Mouse (Mus musculus): ENCODE data around the gene Vsnl1. TPM values are rescaled to one million over a fixed set of nuclear protein-coding genes. Genes with fewer than 3 reads are reported as not detected.

Gene Vsnl1
- polyA plus RNA-seq, 1 experiment from 2014 or later = 5.6 TPM

DNA sequence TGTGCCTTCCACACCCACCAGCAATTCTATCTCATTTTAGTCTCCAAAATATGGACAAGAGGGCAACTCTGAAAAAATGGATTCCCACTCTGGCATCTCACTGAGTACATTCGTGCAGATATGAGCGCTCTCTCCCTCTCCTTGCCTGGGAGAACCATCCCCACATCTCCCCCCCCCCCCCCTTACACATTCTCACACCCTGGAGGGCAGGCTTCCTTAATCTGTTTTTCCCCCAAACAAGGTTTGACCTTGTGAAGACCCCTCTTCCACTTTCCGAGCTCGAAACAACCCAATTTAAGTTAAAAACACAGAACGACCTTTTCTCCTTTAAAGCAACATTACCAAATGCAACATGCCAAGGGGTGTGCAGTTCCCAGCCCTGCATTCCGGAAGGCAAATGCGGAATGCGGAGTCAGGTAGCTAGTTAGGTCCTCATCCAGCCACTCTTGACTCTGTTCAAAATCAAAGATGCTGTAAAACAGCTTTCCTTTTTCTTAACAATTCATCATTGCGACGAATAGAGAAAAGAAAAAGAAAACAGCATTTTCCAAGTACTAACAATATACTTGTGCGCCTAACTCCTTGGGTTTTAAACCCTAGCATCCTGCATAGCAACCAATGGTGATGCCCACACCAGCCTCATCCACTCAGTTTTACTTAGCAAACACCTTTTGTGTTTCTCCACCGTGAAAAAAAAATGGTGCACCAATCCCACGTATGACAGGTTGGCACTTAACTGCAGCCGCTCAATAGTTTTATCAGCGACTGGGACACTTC, 979 bp downstream of the Vsnl1 start:
- 0 out of 2 replicates have a peak overlapping the region, but pooled peaks have one; percentile 53 for H3K9ac ChIP-seq (ENCODE audit: low read depth, low read length)
- no peak for DNase-seq (ENCODE audit: low spot score)

DNA sequence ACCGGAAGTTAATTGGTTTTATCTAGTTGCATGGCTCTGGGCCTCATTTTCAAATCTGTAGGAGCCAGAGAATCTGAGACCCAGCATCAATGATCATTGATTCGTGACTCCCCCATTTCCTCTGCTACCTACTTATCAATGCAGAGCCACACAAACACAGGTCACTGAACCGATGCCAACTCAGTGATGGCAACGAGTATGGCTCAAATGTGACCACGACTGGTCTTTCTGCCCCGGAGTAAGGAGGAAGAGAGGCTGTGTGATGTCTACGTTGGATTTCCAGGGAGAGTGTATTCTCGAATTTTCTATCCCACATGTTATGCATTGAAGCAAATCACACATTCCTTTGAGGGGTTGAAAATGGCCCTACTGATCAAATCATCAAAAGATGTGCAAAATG, 2.0 kb downstream of the Vsnl1 start:
- Histone ChIP-seq H3K4me2 (ENCODE audit: low read depth, low read length) (no peak overlapping the region), H3K4me1 (ENCODE audit: control insufficient read depth, insufficient read depth, low read length) (peaks cover 14% of the 10 kb centered on the region), H3K9ac (ENCODE audit: low read depth, low read length) (no peak overlapping the region), H3K27me3 (replicated peaks; ENCODE audit: control insufficient read depth, insufficient read depth, low read length) (peaks cover 8% of the 10 kb centered on the region), H3K4me3 (ENCODE audit: low read depth, low read length) (no peak overlapping the region), H3K9me3 (ENCODE audit: control insufficient read depth, low read length) (no peaks in the 10 kb centered on the region), H3K36me3 (ENCODE audit: control insufficient read depth, insufficient read depth, low read length) (no peaks in the 10 kb centered on the region), H3K27ac (replicated peaks; ENCODE audit: low read depth, low read length) (no peak overlapping the region)
- 77% methylated on average over 8 of the region's 8 CpGs for WGBS
- no peak for ATAC-seq (ENCODE audit: low read depth)
- DNase-seq (ENCODE audit: low spot score) = no peak

More for the DNA sequence above, 979 bp downstream of the Vsnl1 start:
- WGBS = 9% methylated on average over 15 of the region's 15 CpGs
- H3K27me3 ChIP-seq (replicated peaks; ENCODE audit: control insufficient read depth, insufficient read depth, low read length) = peaks cover 8% of the 10 kb centered on the region
- no peak for ATAC-seq (ENCODE audit: low read depth)
- H3K9me3 ChIP-seq (ENCODE audit: control insufficient read depth, low read length) = no peaks in the 10 kb centered on the region
- H3K4me1 ChIP-seq (ENCODE audit: control insufficient read depth, insufficient read depth, low read length) = peaks cover 14% of the 10 kb centered on the region
- H3K4me3 ChIP-seq (ENCODE audit: low read depth, low read length) = peak overlapping the region; percentile 45
- no peaks in the 10 kb centered on the region for H3K36me3 ChIP-seq (ENCODE audit: control insufficient read depth, insufficient read depth, low read length)
- no peak overlapping the region for H3K27ac ChIP-seq (replicated peaks; ENCODE audit: low read depth, low read length)
- peak overlapping the region; percentile 87 for H3K4me2 ChIP-seq (ENCODE audit: low read depth, low read length)

DNA sequence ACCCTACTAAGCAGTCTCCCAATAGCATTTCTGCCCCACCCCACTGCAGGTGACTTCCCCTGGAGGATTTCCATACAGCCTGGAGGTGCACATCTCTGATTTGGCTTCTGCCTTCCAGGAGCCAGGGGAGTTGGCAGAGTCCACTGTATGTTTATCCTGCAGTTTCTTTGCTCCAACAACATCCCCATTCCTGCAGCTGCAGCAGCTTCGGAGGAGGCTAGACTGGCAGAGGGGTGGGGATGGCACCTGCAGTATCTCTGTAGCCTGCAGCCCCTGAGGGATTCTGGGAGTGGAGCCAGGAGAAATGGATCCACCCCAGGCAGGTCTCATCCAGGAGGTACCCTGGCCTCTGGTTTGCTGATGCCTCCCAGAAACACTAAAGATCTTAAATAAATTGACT, 2.7 kb downstream of the Vsnl1 start:
- Histone ChIP-seq H3K27me3 (replicated peaks; ENCODE audit: control insufficient read depth, insufficient read depth, low read length) (peaks cover 8% of the 10 kb centered on the region), H3K27ac (replicated peaks; ENCODE audit: low read depth, low read length) (no peak overlapping the region), H3K9ac (ENCODE audit: low read depth, low read length) (no peak overlapping the region), H3K4me2 (ENCODE audit: low read depth, low read length) (no peak overlapping the region), H3K4me1 (ENCODE audit: control insufficient read depth, insufficient read depth, low read length) (peaks cover 14% of the 10 kb centered on the region), H3K9me3 (ENCODE audit: control insufficient read depth, low read length) (no peaks in the 10 kb centered on the region), H3K36me3 (ENCODE audit: control insufficient read depth, insufficient read depth, low read length) (no peaks in the 10 kb centered on the region), H3K4me3 (ENCODE audit: low read depth, low read length) (no peak overlapping the region)
- 42% methylated on average over 1 of the region's 1 CpGs for WGBS
- no peak for ATAC-seq (ENCODE audit: low read depth)
- DNase-seq (ENCODE audit: low spot score) = no peak

GRCm38 (mm10) chr12:11433126-11433525, 3.3 kb downstream of the Vsnl1 start:
- 97% methylated on average over 1 of the region's 1 CpGs for WGBS
- no peaks in the 10 kb centered on the region for H3K9me3 ChIP-seq (ENCODE audit: control insufficient read depth, low read length)

DNA sequence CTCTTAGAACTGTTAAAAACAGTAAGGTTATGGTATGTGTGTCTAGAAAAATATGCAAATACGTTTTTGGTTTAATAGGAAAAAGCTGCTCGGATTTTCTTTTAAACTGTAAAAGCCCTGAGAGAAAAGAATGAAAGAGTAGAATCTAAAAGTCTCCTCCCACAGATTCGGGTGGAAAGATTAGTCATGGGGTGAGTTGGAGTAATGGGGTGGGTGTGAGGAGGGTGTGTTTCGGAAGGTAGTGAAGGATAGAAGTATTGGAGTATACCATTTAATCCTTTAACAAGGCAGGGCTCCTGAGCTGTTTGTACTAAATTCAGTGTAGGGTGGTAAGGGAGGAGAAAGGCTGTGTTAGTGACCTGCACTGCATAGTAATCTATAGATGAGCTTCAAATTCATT, 9.0 kb downstream of the Vsnl1 start:
- Histone ChIP-seq H3K4me1 (ENCODE audit: control insufficient read depth, insufficient read depth, low read length) (no peaks in the 10 kb centered on the region), H3K4me3 (ENCODE audit: low read depth, low read length) (no peak overlapping the region), H3K9me3 (ENCODE audit: control insufficient read depth, low read length) (no peaks in the 10 kb centered on the region), H3K36me3 (ENCODE audit: control insufficient read depth, insufficient read depth, low read length) (no peaks in the 10 kb centered on the region), H3K9ac (ENCODE audit: low read depth, low read length) (no peak overlapping the region), H3K27me3 (replicated peaks; ENCODE audit: control insufficient read depth, insufficient read depth, low read length) (no peaks in the 10 kb centered on the region), H3K4me2 (ENCODE audit: low read depth, low read length) (no peak overlapping the region), H3K27ac (replicated peaks; ENCODE audit: low read depth, low read length) (no peak overlapping the region)
- ATAC-seq (ENCODE audit: low read depth) (no peak), DNase-seq (ENCODE audit: low spot score) (no peak)
- 43% methylated on average over 4 of the region's 4 CpGs for WGBS

More at GRCm38 (mm10) chr12:11433126-11433525, 3.3 kb downstream of the Vsnl1 start:
- ATAC-seq (ENCODE audit: low read depth) = no peak
- no peak for DNase-seq (ENCODE audit: low spot score)
- no peak overlapping the region for H3K27ac ChIP-seq (replicated peaks; ENCODE audit: low read depth, low read length)
- H3K4me1 ChIP-seq (ENCODE audit: control insufficient read depth, insufficient read depth, low read length) = peaks cover 12% of the 10 kb centered on the region
- peaks cover 6% of the 10 kb centered on the region for H3K27me3 ChIP-seq (replicated peaks; ENCODE audit: control insufficient read depth, insufficient read depth, low read length)
- no peak overlapping the region for H3K4me3 ChIP-seq (ENCODE audit: low read depth, low read length)
- no peak overlapping the region for H3K4me2 ChIP-seq (ENCODE audit: low read depth, low read length)
- H3K9ac ChIP-seq (ENCODE audit: low read depth, low read length) = no peak overlapping the region
- H3K36me3 ChIP-seq (ENCODE audit: control insufficient read depth, insufficient read depth, low read length) = no peaks in the 10 kb centered on the region

- Histone ChIP-seq H3K27ac (replicated peaks; ENCODE audit: low read depth, low read length) (no peak overlapping the region), H3K4me1 (ENCODE audit: control insufficient read depth, insufficient read depth, low read length) (no peaks in the 10 kb centered on the region), H3K4me2 (ENCODE audit: low read depth, low read length) (no peak overlapping the region), H3K27me3 (replicated peaks; ENCODE audit: control insufficient read depth, insufficient read depth, low read length) (no peaks in the 10 kb centered on the region), H3K9ac (ENCODE audit: low read depth, low read length) (no peak overlapping the region), H3K4me3 (ENCODE audit: low read depth, low read length) (no peak overlapping the region), H3K9me3 (ENCODE audit: control insufficient read depth, low read length) (0 out of 2 replicates have a peak, but pooled peaks cover 2% of the 10 kb centered on the region), H3K36me3 (ENCODE audit: control insufficient read depth, insufficient read depth, low read length) (no peaks in the 10 kb centered on the region)
- WGBS = 81% methylated on average over 6 of the region's 6 CpGs
- DNase-seq (ENCODE audit: low spot score) (no peak), ATAC-seq (ENCODE audit: low read depth) (no peak)
Measured at GRCm38 (mm10) chr12:11418112-11418511, 18.3 kb downstream of the Vsnl1 start.

DNA sequence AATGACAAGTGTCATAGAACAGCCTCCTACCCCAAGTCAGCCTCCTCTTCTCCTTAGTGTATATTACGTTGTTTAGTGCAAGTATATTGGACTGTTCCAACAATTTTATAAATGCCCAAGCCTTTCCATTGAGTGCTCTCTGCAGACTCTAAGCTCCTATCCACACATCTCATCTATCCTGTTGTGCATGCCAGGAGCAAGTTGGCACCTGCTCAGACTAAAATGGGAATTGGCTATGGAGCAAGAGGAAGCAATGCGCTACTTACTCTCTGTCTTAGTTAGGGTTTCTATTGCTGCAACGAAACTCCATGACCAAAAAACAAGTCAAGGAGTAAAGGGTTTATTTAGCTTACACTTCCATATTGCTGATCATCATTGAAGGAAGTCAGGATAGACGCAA, 28.7 kb downstream of the Vsnl1 start:
- 89% methylated on average over 4 of the region's 4 CpGs for WGBS
- no peak overlapping the region for H3K4me3 ChIP-seq (ENCODE audit: low read depth, low read length)
- H3K36me3 ChIP-seq (ENCODE audit: control insufficient read depth, insufficient read depth, low read length) = no peaks in the 10 kb centered on the region
- no peak overlapping the region for H3K4me2 ChIP-seq (ENCODE audit: low read depth, low read length)
- H3K27ac ChIP-seq (replicated peaks; ENCODE audit: low read depth, low read length) = no peak overlapping the region
- no peak for DNase-seq (ENCODE audit: low spot score)
- no peaks in the 10 kb centered on the region for H3K4me1 ChIP-seq (ENCODE audit: control insufficient read depth, insufficient read depth, low read length)
- H3K9ac ChIP-seq (ENCODE audit: low read depth, low read length) = no peak overlapping the region
- H3K27me3 ChIP-seq (replicated peaks; ENCODE audit: control insufficient read depth, insufficient read depth, low read length) = no peaks in the 10 kb centered on the region
- no peak for ATAC-seq (ENCODE audit: low read depth)
- no peaks in the 10 kb centered on the region for H3K9me3 ChIP-seq (ENCODE audit: control insufficient read depth, low read length)

DNA sequence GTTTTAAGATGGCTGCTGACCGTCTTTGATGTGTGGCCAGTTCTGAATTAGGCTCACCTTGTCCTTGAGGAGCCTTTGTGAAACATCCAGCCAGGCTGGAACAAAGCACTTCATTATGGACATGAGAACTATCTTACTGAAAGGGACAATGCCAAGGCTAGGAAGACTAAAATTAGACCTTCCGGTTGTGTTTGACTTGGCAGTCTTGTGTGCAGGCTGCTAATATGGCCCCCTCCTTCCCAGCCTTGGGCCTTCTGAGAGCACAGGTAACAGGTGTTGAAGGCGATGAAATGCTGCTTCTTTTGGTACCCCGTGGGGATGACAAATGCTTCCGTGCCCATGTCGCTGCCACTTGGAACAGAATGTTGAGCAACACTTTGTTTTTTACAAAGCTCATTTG, 37.6 kb downstream of the Vsnl1 start:
- H3K4me1 ChIP-seq (ENCODE audit: control insufficient read depth, insufficient read depth, low read length) = no peaks in the 10 kb centered on the region; the same call in 1 of the 2 replicates
- H3K4me3 ChIP-seq (ENCODE audit: low read depth, low read length) = no peak overlapping the region
- H3K9me3 ChIP-seq (ENCODE audit: control insufficient read depth, low read length) = no peaks in the 10 kb centered on the region
- no peaks in the 10 kb centered on the region for H3K36me3 ChIP-seq (ENCODE audit: control insufficient read depth, insufficient read depth, low read length)
- WGBS = 95% methylated on average over 6 of the region's 6 CpGs
- ATAC-seq (ENCODE audit: low read depth) (no peak), DNase-seq (ENCODE audit: low spot score) (no peak)
- no peak overlapping the region for H3K4me2 ChIP-seq (ENCODE audit: low read depth, low read length)
- no peaks in the 10 kb centered on the region for H3K27me3 ChIP-seq (replicated peaks; ENCODE audit: control insufficient read depth, insufficient read depth, low read length)
- H3K27ac ChIP-seq (replicated peaks; ENCODE audit: low read depth, low read length) = no peak overlapping the region
- H3K9ac ChIP-seq (ENCODE audit: low read depth, low read length) = no peak overlapping the region

- peaks cover 6% of the 10 kb centered on the region for H3K4me1 ChIP-seq (ENCODE audit: control insufficient read depth, insufficient read depth, low read length)
- no peak overlapping the region for H3K4me3 ChIP-seq (ENCODE audit: low read depth, low read length)
- WGBS = 80% methylated on average over 5 of the region's 5 CpGs
Measured at GRCm38 (mm10) chr12:11397029-11397428, 39.4 kb downstream of the Vsnl1 start.

More at GRCm38 (mm10) chr12:11397029-11397428, 39.4 kb downstream of the Vsnl1 start:
- no peaks in the 10 kb centered on the region for H3K27me3 ChIP-seq (replicated peaks; ENCODE audit: control insufficient read depth, insufficient read depth, low read length)
- H3K9ac ChIP-seq (ENCODE audit: low read depth, low read length) = no peak overlapping the region
- DNase-seq (ENCODE audit: low spot score) = no peak
- H3K36me3 ChIP-seq (ENCODE audit: control insufficient read depth, insufficient read depth, low read length) = no peaks in the 10 kb centered on the region
- H3K9me3 ChIP-seq (ENCODE audit: control insufficient read depth, low read length) = no peaks in the 10 kb centered on the region
- no peak overlapping the region for H3K4me2 ChIP-seq (ENCODE audit: low read depth, low read length)
- no peak for ATAC-seq (ENCODE audit: low read depth)
- no peak overlapping the region for H3K27ac ChIP-seq (replicated peaks; ENCODE audit: low read depth, low read length)

Data from embryonic facial prominence, embryonic 14.5 days (tissue).